Mouse (Mus musculus) c-Kit-negative CD71-positive TER-119-positive erythroid progenitor cells, embryonic 14.5 days (primary cell): Measurements from ENCODE around the gene Gdpd3.
A peak's percentile ranks its signal among the peaks of the same experiment; 100 is the strongest.

Experiments
- DNase-seq: peaks from one replicate; pipeline ENCODE4 v3.0.0-alpha.2; 2013; ENCODE audit warnings: low read depth, low spot score

Gene Gdpd3

DNA sequence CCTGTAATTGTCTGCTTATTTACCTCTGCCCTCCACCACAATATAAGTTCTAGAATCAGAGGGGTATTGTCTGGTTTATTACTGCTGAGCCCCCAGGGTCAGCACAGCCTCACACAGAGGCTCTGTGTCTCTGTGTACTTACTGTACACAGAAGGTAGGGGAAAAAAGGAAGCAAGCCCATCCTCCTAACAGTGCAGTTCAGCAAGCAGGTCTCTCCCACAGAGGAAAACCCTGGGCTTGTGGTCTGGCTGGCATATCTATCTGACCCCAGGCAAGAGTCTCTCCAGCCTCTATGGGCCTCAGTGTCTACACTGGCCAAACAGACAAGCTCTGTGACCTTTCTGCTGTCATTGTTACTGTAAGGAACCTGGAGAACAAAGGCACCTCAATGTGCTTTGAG, 37.6 kb downstream of the Gdpd3 start:
- DNase-seq: no peak

DNA sequence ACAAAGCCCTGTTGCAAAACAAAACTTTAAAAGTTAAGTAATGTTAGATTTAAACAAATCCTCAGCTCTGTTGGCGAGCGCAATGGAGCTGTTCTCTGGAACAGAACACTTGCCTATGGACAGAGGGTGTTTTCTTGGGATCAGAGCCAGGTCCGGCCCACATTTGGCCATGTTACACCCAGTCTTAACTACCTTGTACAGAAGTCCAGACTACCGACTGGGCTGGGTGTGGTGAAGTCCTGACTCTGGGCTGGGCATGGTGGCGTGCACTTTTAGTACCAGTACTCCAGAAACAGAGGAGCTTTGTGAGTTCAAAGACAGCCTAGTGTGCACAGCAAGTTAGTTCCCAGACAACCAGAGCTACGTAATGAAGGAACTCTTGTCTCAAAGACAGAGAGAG, 40.8 kb downstream of the Gdpd3 start:
- DNase-seq: no peak

DNA sequence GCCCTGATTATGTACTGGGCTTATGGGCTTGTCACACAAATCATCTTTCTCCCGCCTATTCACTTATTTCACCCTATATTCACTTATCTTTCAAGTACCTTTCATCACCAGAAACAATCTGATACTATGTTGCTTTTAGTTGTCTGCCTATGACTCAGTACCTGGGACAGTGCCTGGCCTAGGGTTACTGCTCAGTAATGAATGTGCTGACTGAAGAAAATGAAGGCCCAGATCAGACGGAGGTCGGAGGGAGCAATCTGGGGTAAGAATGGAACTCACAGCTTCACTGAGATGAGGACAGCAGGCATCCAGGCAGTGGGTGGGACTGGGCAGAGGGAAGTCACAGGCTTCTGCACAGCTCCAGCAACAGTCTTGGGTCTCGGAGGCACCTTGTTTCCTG, 41.3 kb downstream of the Gdpd3 start:
- DNase-seq: no peak

DNA sequence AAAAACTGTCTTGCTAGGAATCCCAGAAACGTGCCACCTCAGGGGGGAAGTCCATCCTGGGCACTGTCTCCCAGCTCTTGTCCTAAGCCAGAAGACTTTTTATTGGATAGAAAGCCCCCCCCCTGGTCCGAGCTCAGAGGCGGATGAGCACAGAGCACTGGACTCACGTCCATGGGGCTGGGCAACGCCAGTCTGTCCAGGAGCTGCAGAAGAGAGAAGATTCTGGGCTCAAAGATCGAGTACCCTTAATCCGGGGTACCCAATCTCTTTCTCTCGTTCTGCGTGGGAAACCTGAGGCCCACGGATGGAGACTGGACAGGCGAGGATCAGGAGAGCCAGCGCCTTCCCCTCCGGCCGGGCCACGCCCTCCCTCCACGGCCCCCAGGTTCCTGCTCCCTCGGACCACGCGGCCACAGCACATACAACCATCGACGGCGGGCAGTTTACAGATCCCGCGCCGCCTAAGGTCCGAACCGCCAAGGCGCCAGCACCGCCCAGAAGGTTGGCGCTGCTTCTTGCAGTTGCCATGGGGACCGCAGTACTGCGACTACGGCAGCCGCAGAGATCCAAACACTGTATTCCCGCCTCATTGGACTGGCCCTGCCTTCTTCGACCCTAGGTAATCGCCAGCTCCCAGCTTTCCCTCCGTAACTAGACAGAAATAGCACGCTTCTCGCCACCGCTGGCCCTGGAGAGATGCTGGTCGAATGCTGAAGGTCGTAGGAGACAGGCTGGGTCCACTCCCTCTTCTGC, 42.7 kb downstream of the Gdpd3 start:
- DNase-seq: peak; percentile 61

DNA sequence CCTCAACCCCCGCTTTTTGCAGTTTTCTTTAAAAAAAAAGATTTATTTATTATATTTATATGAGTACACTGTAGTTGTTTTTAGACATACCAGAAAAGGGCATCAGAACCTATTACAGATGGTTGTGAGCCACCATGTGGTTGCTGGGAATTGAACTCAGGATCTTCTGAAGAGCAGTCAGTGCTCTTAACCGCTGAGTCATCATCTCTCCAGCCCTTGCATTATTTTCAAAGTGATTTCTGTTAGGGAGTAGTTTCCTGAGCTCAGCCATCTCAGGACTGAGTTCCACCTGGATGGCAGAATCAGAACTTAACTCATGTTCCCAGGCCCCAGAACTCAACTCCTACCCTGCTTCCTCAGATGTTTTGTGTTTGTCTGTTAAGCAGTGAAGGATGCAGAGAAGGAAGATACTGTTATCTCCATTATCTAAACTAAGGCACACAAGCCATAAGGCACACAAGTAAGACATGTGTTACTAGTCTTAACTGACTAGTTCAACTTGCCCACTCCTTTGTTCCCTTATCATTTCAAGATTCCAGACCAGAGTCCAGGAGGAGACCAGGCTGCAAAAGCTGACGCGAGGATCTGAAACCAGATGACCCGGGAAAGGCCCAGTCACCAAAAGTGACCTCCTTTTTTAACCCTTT, 43.7 kb downstream of the Gdpd3 start:
- DNase-seq: no peak

DNA sequence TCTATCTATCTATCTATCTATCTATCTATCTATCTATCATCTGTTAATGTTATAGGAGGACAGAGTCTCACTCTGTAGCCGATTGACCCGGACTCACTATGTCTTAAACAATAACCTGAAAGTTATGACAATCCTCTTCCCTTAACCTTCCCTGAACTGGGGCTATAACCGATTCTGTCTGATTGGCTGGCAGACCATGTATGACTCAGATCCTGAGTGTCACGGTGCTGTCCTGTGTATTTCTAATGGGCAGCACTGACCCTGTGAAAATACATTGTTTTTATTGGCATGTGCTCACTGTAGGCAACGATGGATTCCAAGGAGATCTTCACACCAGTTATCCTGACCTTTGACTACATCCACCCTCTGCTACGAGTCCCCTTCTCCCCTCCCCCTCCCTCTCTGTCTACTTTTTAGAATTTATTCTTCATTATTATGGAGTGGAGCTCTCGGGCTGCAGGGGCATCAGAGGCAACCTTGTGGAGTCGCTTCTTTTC, 49.6 kb downstream of the Gdpd3 start:
- DNase-seq: no peak

DNA sequence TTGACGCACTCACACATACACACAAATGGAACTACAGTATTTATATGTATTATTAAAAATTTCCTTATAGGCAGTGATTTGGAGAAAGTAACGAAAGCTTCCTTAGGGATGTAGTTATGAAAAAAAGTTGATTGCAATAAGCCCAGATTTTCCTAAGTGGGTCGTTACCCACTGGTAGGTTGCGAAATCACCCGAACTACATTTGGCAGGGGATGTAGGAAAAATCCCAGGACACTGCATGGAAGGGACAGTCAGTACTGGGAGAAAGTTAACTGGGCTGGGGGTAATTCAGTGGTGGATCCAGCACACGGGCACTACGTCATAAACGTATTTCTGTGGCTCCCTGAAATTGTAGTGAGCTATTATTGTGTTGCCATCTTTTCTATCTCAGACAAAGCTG, 50.4 kb downstream of the Gdpd3 start:
- DNase-seq: no peak

DNA sequence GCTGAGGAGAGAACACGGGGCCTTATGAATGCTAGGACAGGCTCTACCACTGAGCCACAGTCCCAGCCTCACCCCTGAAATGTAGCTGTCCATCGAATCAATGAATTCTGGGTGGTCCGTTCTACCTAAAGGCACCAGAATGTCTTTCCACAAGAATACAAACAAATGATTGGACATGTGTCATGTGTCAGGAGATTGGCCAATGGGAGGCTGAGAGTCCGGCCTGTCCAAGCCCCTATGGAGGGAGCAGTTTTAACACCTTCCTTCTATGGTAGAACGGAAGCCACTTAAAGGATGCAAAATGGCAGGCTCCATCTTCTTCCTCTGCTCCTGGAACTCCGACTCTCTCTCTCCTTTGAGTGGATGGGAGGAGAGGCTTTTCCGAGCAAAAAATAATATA, 51.5 kb downstream of the Gdpd3 start:
- DNase-seq: no peak

DNA sequence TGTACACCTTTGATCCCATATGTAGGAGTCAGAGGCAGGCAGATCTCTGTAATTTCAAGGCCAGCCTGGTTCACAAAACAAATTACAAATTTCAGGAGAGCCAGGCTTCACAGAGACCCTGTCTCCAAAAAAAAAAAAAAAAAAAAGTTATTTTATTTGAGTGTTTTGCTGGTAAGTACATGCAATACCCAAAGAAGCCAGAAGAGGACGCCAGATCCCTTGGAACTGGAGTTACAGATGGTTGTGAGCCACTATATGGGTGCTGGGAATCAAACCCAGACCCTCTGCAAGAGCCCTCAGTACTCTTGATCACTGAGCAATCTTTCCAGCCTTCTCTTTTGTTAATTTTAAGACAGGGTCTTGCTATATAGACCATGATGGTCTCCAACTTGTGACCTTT, 52.7 kb downstream of the Gdpd3 start:
- DNase-seq: no peak

DNA sequence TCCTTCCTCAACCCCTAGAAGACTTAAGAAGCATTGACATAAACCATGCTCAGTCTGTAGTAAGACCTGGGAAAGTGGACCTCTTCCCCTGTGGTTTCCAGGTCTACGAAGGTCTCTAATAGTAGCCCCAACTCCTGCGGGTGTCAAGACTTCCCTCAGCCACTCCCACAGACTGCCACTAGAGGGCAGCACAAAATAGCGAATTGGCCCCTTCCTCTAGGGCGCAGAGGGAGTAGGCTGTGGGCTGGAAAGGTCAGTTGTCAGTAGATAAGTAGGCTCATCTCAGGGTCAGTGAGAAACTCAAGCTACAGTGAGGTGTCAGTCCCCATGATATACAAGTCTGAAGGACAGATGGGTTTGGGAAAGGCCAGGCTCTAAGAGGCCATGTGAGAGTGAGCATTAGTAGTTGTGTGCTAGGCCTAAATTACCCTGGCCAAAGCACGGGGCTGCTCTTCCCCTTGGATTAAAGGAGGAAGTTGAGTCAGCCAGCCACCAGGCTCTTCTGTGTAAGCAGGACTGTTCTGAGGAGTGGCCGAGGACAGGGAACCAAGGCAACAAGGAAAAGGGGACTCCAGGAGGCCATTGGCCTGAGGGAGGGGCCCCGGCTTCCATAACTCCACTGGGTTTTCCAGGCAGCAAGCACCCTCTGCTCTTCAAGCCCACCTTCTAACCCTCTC, 55.8 kb downstream of the Gdpd3 start:
- peak; percentile 63 for DNase-seq

DNA sequence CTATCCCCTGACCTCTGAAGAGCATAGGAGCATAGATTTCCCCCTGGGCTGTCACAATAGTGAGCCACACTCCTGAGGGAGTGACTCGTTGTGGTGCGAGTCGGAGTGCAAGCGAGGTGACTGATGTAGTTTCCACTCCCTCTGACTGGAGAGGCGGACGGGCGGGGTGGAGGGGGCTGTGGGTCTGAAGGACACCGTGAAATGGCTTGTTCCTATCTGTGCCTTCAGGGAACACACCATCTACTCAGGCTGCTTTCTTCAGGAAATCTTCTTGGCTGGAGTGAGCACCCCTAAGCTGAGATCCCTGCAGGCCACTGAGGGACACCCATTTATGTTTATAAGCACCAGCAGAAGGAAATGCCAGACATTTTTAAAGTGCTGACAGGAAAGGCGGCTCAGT, 56.6 kb downstream of the Gdpd3 start:
- no peak for DNase-seq

DNA sequence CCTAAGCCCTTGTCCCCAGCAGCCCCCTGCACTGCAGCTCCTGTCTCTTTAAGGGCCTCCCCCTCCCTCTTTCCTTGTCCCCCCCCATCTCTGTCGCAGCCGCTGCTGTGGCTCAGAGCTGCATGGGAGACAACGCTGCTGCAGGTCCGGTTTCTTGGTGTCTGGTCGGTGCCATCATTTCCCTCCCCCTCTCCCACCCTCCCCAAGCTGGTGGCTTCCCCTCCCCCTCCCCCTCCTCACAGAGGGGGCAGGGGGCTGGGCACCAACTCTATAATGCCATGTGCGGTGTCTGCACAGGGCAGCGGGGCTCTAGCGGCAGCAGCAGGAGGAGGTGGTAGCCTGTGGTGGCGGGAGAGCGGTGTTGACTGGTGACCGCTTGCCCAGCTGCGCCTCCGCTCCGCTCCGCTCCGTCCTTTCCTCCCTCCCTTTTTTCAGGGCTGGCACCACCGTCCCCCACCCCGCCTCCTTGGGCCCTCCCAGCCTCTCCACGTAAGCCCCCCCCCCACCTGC, 57.1 kb downstream of the Gdpd3 start:
- DNase-seq: no peak

DNA sequence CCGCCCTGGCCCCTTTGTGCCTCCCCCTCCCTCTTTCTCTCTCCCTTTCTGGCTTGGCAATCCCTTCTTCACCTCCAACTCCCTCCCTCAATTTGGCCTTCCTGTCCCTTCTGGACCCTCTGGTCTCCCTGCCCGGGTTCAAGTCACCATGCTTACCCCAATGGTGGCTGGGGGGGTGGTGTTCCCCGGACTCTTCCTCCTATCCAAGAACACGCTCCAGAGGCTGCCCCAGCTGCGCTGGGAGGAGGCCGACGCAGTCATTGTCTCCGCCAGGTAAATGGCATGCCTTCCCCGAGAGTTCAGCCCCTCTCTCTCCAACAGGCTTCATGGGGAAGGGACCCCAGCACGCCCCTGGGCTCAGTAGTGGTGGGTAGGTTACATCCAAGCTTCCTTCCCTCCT, 57.8 kb downstream of the Gdpd3 start:
- no peak for DNase-seq
